Mouse (Mus musculus) midbrain, embryonic 11.5 days (tissue): ENCODE data around the gene Rai14. TPM values are rescaled to one million over a fixed set of nuclear protein-coding genes. Genes with fewer than 3 reads are reported as not detected.

Source experiments
- ATAC-seq: fragments of 200-750 bp; cut with Nextera tagmentation; 2 replicates; pipeline ENCODE4 v1.8.0; 2017; ENCODE audit warnings: moderate TSS enrichment, moderate library complexity; ENCODE audit not compliant: low FRiP score
- DNase-seq: peaks from one replicate; pipeline ENCODE4 v3.0.0; 2015; ENCODE audit warnings: low spot score; ENCODE audit errors: missing footprints
- H3K27ac ChIP-seq: fragments of 300-500 bp; sonication (generic); 2 replicates; pipeline ENCODE4 v1.5.1; 2014; ENCODE audit warnings: low read depth, low read length
- H3K27me3 ChIP-seq: fragments of 300-500 bp; sonication (generic); 2 replicates; pipeline ENCODE4 v1.6.1; 2014; ENCODE audit warnings: mild to moderate bottlenecking, low read length, moderate library complexity, mixed read lengths; ENCODE audit not compliant: control insufficient read depth, insufficient read depth
- H3K36me3 ChIP-seq: fragments of 300-500 bp; sonication (generic); 2 replicates; pipeline ENCODE4 v1.6.1; 2014; ENCODE audit warnings: mild to moderate bottlenecking, low read length, moderate library complexity, mixed read lengths; ENCODE audit not compliant: control insufficient read depth, insufficient read depth
- H3K4me1 ChIP-seq: fragments of 300-500 bp; sonication (generic); 2 replicates; pipeline ENCODE4 v1.6.1; 2014; ENCODE audit warnings: low read length; ENCODE audit not compliant: control insufficient read depth, insufficient read depth
- H3K4me2 ChIP-seq: fragments of 300-500 bp; sonication (generic); 2 replicates; pipeline ENCODE4 v1.6.1; 2014; ENCODE audit warnings: mild to moderate bottlenecking, moderate library complexity
- H3K4me3 ChIP-seq: fragments of 300-500 bp; sonication (generic); 2 replicates; pipeline ENCODE4 v1.5.1; 2014; ENCODE audit warnings: low read depth, low read length
- H3K9ac ChIP-seq: fragments of 300-500 bp; sonication (generic); 2 replicates; pipeline ENCODE4 v1.6.1; 2014; ENCODE audit warnings: low read length
- H3K9me3 ChIP-seq: fragments of 300-500 bp; sonication (generic); 2 replicates; pipeline ENCODE4 v1.6.1; 2016; ENCODE audit warnings: low read length; ENCODE audit not compliant: control insufficient read depth
- WGBS: fragments of 180-500 bp; shearing (Covaris S2); extraction: QIAGEN DNeasy Blood & Tissue Kit; methylation state at CpG from one replicate; pipeline ENCODE4 v1.1.7; 2014; 5-methylcytosine and 5-hydroxymethylcytosine counted together
- polyA plus RNA-seq: library from polyadenylated mRNA; unstranded; fragments of >200 nt; fragmentation: Nextera tagmentation; extraction: Ambion mirVana; gene quantifications from 2 replicates; pipeline ENCODE4 v1.2.1, GENCODE M21; 2014

The Rai14 gene
- polyA plus RNA-seq, 1 experiment from 2014 or later, result 74.7 TPM

GRCm38 (mm10) chr15:10584359-10585187 is 129.9 kb downstream of the Rai14 start:
- peaks cover 2% of the 10 kb centered on the region; the same call in 1 of the 2 replicates for H3K36me3 ChIP-seq
- no peak overlapping the region for H3K4me2 ChIP-seq
- H3K4me1 ChIP-seq, result no peaks in the 10 kb centered on the region
- no peaks in the 10 kb centered on the region for H3K27me3 ChIP-seq
- no peak for DNase-seq
- H3K9ac ChIP-seq, result no peak overlapping the region
- no peak overlapping the region for H3K27ac ChIP-seq
- H3K9me3 ChIP-seq, result no peaks in the 10 kb centered on the region
- ATAC-seq, result peak; percentile 22; the same call in 1 of the 2 replicates
- no peak overlapping the region for H3K4me3 ChIP-seq
- 83% methylated on average over 10 of the region's 10 CpGs for WGBS

GRCm38 (mm10) chr15:10583408-10583807 is 131.0 kb downstream of the Rai14 start:
- peaks cover 5% of the 10 kb centered on the region; the same call in 1 of the 2 replicates for H3K36me3 ChIP-seq
- ATAC-seq (peak; percentile 88), DNase-seq (no peak)
- 57% methylated on average over 8 of the region's 8 CpGs for WGBS
- no peak overlapping the region for H3K4me3 ChIP-seq
- H3K4me2 ChIP-seq, result no peak overlapping the region
- no peaks in the 10 kb centered on the region for H3K4me1 ChIP-seq
- no peaks in the 10 kb centered on the region for H3K27me3 ChIP-seq
- no peak overlapping the region for H3K27ac ChIP-seq
- H3K9ac ChIP-seq, result no peak overlapping the region
- H3K9me3 ChIP-seq, result no peaks in the 10 kb centered on the region

- Histone ChIP-seq H3K9ac (no peak overlapping the region), H3K9me3 (no peaks in the 10 kb centered on the region), H3K27me3 (no peaks in the 10 kb centered on the region), H3K4me3 (no peak overlapping the region), H3K4me1 (no peaks in the 10 kb centered on the region), H3K27ac (no peak overlapping the region), H3K36me3 (peaks cover 17% of the 10 kb centered on the region), H3K4me2 (no peak overlapping the region)
- ATAC-seq (no peak), DNase-seq (no peak)
- 93% methylated on average over 3 of the region's 3 CpGs for WGBS
These were observed 135.3 kb downstream of the Rai14 start for GRCm38 (mm10) chr15:10579159-10579558.

- WGBS, result 92% methylated on average over 7 of the region's 7 CpGs
- peaks cover 9% of the 10 kb centered on the region; the same call in 1 of the 2 replicates for H3K36me3 ChIP-seq
- H3K4me2 ChIP-seq, result no peak overlapping the region
- no peaks in the 10 kb centered on the region for H3K4me1 ChIP-seq
- no peak overlapping the region for H3K27ac ChIP-seq
- H3K9ac ChIP-seq, result no peak overlapping the region
- DNase-seq, result peak; percentile 76
- no peak for ATAC-seq
- H3K4me3 ChIP-seq, result no peak overlapping the region
- H3K9me3 ChIP-seq, result no peaks in the 10 kb centered on the region
- no peaks in the 10 kb centered on the region for H3K27me3 ChIP-seq
These were observed 147.9 kb downstream of the Rai14 start for GRCm38 (mm10) chr15:10566486-10566885.

- H3K9ac ChIP-seq, result no peak overlapping the region
- no peaks in the 10 kb centered on the region for H3K9me3 ChIP-seq
- 57% methylated on average over 1 of the region's 1 CpGs for WGBS
- H3K27ac ChIP-seq, result no peak overlapping the region
- H3K4me2 ChIP-seq, result no peak overlapping the region
- DNase-seq (no peak), ATAC-seq (no peak)
- no peaks in the 10 kb centered on the region for H3K27me3 ChIP-seq
- 0 out of 2 replicates have a peak, but pooled peaks cover 4% of the 10 kb centered on the region for H3K36me3 ChIP-seq
- no peak overlapping the region for H3K4me3 ChIP-seq
- H3K4me1 ChIP-seq, result no peaks in the 10 kb centered on the region
These were observed 150.2 kb downstream of the Rai14 start for GRCm38 (mm10) chr15:10564201-10564600.

- no peak for ATAC-seq
- Histone ChIP-seq H3K4me2 (no peak overlapping the region), H3K9ac (no peak overlapping the region), H3K9me3 (no peaks in the 10 kb centered on the region), H3K27me3 (no peaks in the 10 kb centered on the region), H3K36me3 (no peaks in the 10 kb centered on the region), H3K4me3 (no peak overlapping the region), H3K4me1 (no peaks in the 10 kb centered on the region), H3K27ac (no peak overlapping the region)
- no peak for DNase-seq
These were observed 152.1 kb downstream of the Rai14 start for GRCm38 (mm10) chr15:10562281-10562680.

GRCm38 (mm10) chr15:10560005-10560404 is 154.4 kb downstream of the Rai14 start:
- 94% methylated on average over 7 of the region's 7 CpGs for WGBS
- Histone ChIP-seq H3K9ac (no peak overlapping the region), H3K27me3 (no peaks in the 10 kb centered on the region), H3K4me3 (no peak overlapping the region), H3K9me3 (no peaks in the 10 kb centered on the region), H3K27ac (no peak overlapping the region), H3K4me1 (no peaks in the 10 kb centered on the region), H3K36me3 (no peaks in the 10 kb centered on the region), H3K4me2 (no peak overlapping the region)
- ATAC-seq, result no peak
- no peak for DNase-seq

GRCm38 (mm10) chr15:10558465-10558864 is 156.0 kb downstream of the Rai14 start, which contains the start of gene Ttc23l:
Gene Ttc23l (minus strand): TSS chr15:10558668.
- Histone ChIP-seq H3K9ac (no peak within 1 kb of the TSS), H3K4me2 (no peak within 1 kb of the TSS), H3K36me3 (no peaks in the 10 kb centered on the region), H3K4me1 (no peaks in the 10 kb centered on the region), H3K27ac (no peak within 1 kb of the TSS), H3K4me3 (no peak within 1 kb of the TSS), H3K9me3 (no peaks in the 10 kb centered on the region), H3K27me3 (no peaks in the 10 kb centered on the region)
- DNase-seq, result no peak
- WGBS, result 80% methylated on average over 13 of the region's 13 CpGs
- no peak for ATAC-seq

- no peak overlapping the region for H3K27ac ChIP-seq
- ATAC-seq (no peak), DNase-seq (no peak)
- no peak overlapping the region for H3K9ac ChIP-seq
- H3K4me1 ChIP-seq, result no peaks in the 10 kb centered on the region
- no peaks in the 10 kb centered on the region for H3K36me3 ChIP-seq
- H3K9me3 ChIP-seq, result no peaks in the 10 kb centered on the region
- H3K4me3 ChIP-seq, result no peak overlapping the region
- H3K27me3 ChIP-seq, result no peaks in the 10 kb centered on the region
- no peak overlapping the region for H3K4me2 ChIP-seq
These were observed 160.1 kb downstream of the Rai14 start for GRCm38 (mm10) chr15:10554336-10554735.
